In genomic region chr16:31580779-31581178, GRCm38 (mm10) we compare ENCODE assay signal across 22 mouse cellular contexts.
DNase-seq lines count a peak whose midpoint lies in the region; ATAC-seq and TF ChIP-seq lines count a peak whose summit lies in the region.
"Had no signal": no experiment of that assay in that cellular context is flagged by ENCODE, and none has a peak within 500 bp of the region (broad histone marks: within the 10 kb centered on the region; RNA-seq: fewer than 3 reads in every experiment).

No protein-coding gene starts in this region.

- H3K4me1 ChIP-seq in forebrain, embryonic 11.5 days (replicated peaks; ENCODE audit: control insufficient read depth, insufficient read depth, low read length) = peaks cover 2% of the 10 kb centered on the region; the same call in 1 of the 2 replicates
- H3K4me1 ChIP-seq in forebrain, embryonic 14.5 days (ENCODE audit: control insufficient read depth, insufficient read depth, low read length) = 0 out of 2 replicates have a peak, but pooled peaks cover 4% of the 10 kb centered on the region
- no peaks in the 10 kb centered on the region for H3K4me1 ChIP-seq in hindbrain, postnatal 0 days (ENCODE audit: insufficient read depth, low read length)
- H3K4me1 ChIP-seq in hindbrain, embryonic 12.5 days = peaks cover 15% of the 10 kb centered on the region

- no peaks in the 10 kb centered on the region for H3K36me3 ChIP-seq in forebrain, embryonic 11.5 days (ENCODE audit: control insufficient read depth, insufficient read depth, low read length)
- no peaks in the 10 kb centered on the region for H3K36me3 ChIP-seq in forebrain, embryonic 14.5 days (ENCODE audit: control insufficient read depth, insufficient read depth, low read length)
- no peaks in the 10 kb centered on the region for H3K36me3 ChIP-seq in hindbrain, postnatal 0 days (ENCODE audit: insufficient read depth, low read length)
- H3K36me3 ChIP-seq in hindbrain, embryonic 12.5 days = no peaks in the 10 kb centered on the region
- H3K36me3 ChIP-seq: embryonic facial prominence, embryonic 15.5 days; forebrain, embryonic 12.5 days; heart, embryonic 15.5 days; hindbrain, embryonic 10.5 days; hindbrain, embryonic 15.5 days had no signal

- WGBS in forebrain, embryonic 11.5 days = 93% methylated on average over 6 of the region's 6 CpGs
- 90% methylated on average over 6 of the region's 6 CpGs for WGBS in forebrain, embryonic 14.5 days
- 61% methylated on average over 6 of the region's 6 CpGs for WGBS in hindbrain, postnatal 0 days
- 95% methylated on average over 6 of the region's 6 CpGs for WGBS in hindbrain, embryonic 12.5 days

- no peak overlapping the region for H3K4me2 ChIP-seq in forebrain, embryonic 11.5 days (ENCODE audit: low read depth, low read length, severe bottlenecking)
- H3K4me2 ChIP-seq in forebrain, embryonic 14.5 days (ENCODE audit: low read length) = no peak overlapping the region
- H3K4me2 ChIP-seq in hindbrain, postnatal 0 days (ENCODE audit: low read depth, low read length) = no peak overlapping the region
- H3K4me2 ChIP-seq in hindbrain, embryonic 12.5 days (replicated peaks) = no peak overlapping the region
- H3K4me2 ChIP-seq: embryonic facial prominence, embryonic 15.5 days; forebrain, embryonic 12.5 days; heart, embryonic 11.5 days; heart, embryonic 15.5 days; hindbrain, embryonic 15.5 days had no signal

- no peak overlapping the region for H3K9ac ChIP-seq in forebrain, embryonic 11.5 days (ENCODE audit: low read length)
- H3K9ac ChIP-seq in forebrain, embryonic 14.5 days (ENCODE audit: low read length) = no peak overlapping the region
- H3K9ac ChIP-seq in hindbrain, postnatal 0 days (replicated peaks; ENCODE audit: low read length) = no peak overlapping the region
- no peak overlapping the region for H3K9ac ChIP-seq in hindbrain, embryonic 12.5 days
- H3K9ac ChIP-seq: embryonic facial prominence, embryonic 15.5 days; forebrain, embryonic 12.5 days; heart, embryonic 15.5 days; hindbrain, embryonic 15.5 days had no signal

- no peak overlapping the region for H3K4me3 ChIP-seq in forebrain, embryonic 11.5 days (ENCODE audit: low read depth, low read length)
- no peak overlapping the region for H3K4me3 ChIP-seq in forebrain, embryonic 14.5 days (ENCODE audit: low read depth, low read length)
- no peak overlapping the region for H3K4me3 ChIP-seq in hindbrain, postnatal 0 days (ENCODE audit: low read length)
- no peak overlapping the region for H3K4me3 ChIP-seq in hindbrain, embryonic 12.5 days
- H3K4me3 ChIP-seq: embryonic facial prominence, embryonic 15.5 days; erythroblast, embryonic 14.5 days; forebrain, embryonic 12.5 days; heart, embryonic 15.5 days; hindbrain, embryonic 10.5 days; hindbrain, embryonic 15.5 days had no signal

- DNase-seq in forebrain, embryonic 11.5 days (ENCODE audit: low spot score) = peak; percentile 17
- no peak for DNase-seq in forebrain, embryonic 14.5 days (ENCODE audit: low spot score)
- peak; percentile 49 for DNase-seq in hindbrain, postnatal 0 days (ENCODE audit: low spot score)
- DNase-seq in layer of hippocampus, adult 9-11 months = peak; percentile 52
- DNase-seq in layer of hippocampus, postnatal 14 days (ENCODE audit: low spot score in 2 of 2) = no peak
- peak; percentile 78 for DNase-seq in brain, adult 2 months (ENCODE audit: low read depth, low spot score)
- DNase-seq in left cerebral cortex, adult 11 months (ENCODE audit: low spot score) = no peak
- DNase-seq: adrenal gland, postnatal 10 days; cerebellum, adult 11-12 months; cerebellum, adult 9-11 months; embryo, embryonic 11 days; gastrocnemius, postnatal 10 days; heart, adult 18-20 months had no signal

- TF ChIP-seq CTCF in hindbrain, postnatal 0 days (IDR thresholded peaks at IDR 0.05; ENCODE audit: low read depth) = no peak

- H3K27ac ChIP-seq in forebrain, embryonic 11.5 days (ENCODE audit: low read depth, low read length) = no peak overlapping the region
- H3K27ac ChIP-seq in forebrain, embryonic 14.5 days (ENCODE audit: low read depth, low read length) = no peak overlapping the region
- no peak overlapping the region for H3K27ac ChIP-seq in hindbrain, postnatal 0 days
- H3K27ac ChIP-seq in hindbrain, embryonic 12.5 days = no peak overlapping the region
- H3K27ac ChIP-seq: embryonic facial prominence, embryonic 15.5 days; forebrain, embryonic 12.5 days; heart, embryonic 15.5 days; hindbrain, embryonic 10.5 days; hindbrain, embryonic 15.5 days had no signal

- no peak for ATAC-seq in forebrain, embryonic 11.5 days (replicated peaks; ENCODE audit: low FRiP score)
- no peak for ATAC-seq in forebrain, embryonic 14.5 days
- ATAC-seq in hindbrain, postnatal 0 days = peak; percentile 78; the same call in 1 of the 2 replicates
- no peak for ATAC-seq in hindbrain, embryonic 12.5 days (ENCODE audit: low FRiP score)
- ATAC-seq: inflammation-experienced regulatory T-cells, adult 6 months had no signal

- no peaks in the 10 kb centered on the region for H3K27me3 ChIP-seq in forebrain, embryonic 11.5 days (ENCODE audit: control insufficient read depth, insufficient read depth, low read length)
- H3K27me3 ChIP-seq in forebrain, embryonic 14.5 days (replicated peaks; ENCODE audit: control insufficient read depth, insufficient read depth, low read length) = no peaks in the 10 kb centered on the region
- no peaks in the 10 kb centered on the region for H3K27me3 ChIP-seq in hindbrain, postnatal 0 days (ENCODE audit: insufficient read depth, low read length)
- H3K27me3 ChIP-seq in hindbrain, embryonic 12.5 days = no peaks in the 10 kb centered on the region
- H3K27me3 ChIP-seq: embryonic facial prominence, embryonic 15.5 days; forebrain, embryonic 12.5 days; heart, embryonic 15.5 days; hindbrain, embryonic 15.5 days had no signal

- no peaks in the 10 kb centered on the region for H3K9me3 ChIP-seq in forebrain, embryonic 11.5 days (ENCODE audit: control insufficient read depth, low read length)
- H3K9me3 ChIP-seq in forebrain, embryonic 14.5 days (replicated peaks; ENCODE audit: control insufficient read depth, low read length) = no peaks in the 10 kb centered on the region
- no peaks in the 10 kb centered on the region for H3K9me3 ChIP-seq in hindbrain, postnatal 0 days (ENCODE audit: low read length)
- H3K9me3 ChIP-seq in hindbrain, embryonic 12.5 days (replicated peaks) = no peaks in the 10 kb centered on the region
- H3K9me3 ChIP-seq: embryonic facial prominence, embryonic 15.5 days; forebrain, embryonic 12.5 days; heart, embryonic 15.5 days; hindbrain, embryonic 10.5 days; hindbrain, embryonic 15.5 days had no signal

Comparison
In these comparisons a context has a peak if more than half of its experiments do, and no peak if none do; other contexts are left out.
1. DNase-seq: peak in forebrain, embryonic 11.5 days (single experiment), hindbrain, postnatal 0 days (single experiment), layer of hippocampus, adult 9-11 months (single experiment) and brain, adult 2 months (single experiment); none in forebrain, embryonic 14.5 days (single experiment), layer of hippocampus, postnatal 14 days (0 of 2) and left cerebral cortex, adult 11 months (single experiment).